Mouse (Mus musculus) CD4-positive, CD25-positive, alpha-beta regulatory T cell, adult 4 months (primary cell): ENCODE data around the gene Golph3l. TPM values are rescaled to one million over a fixed set of nuclear protein-coding genes. Genes with fewer than 3 reads are reported as not detected.
"Not testable (repeated sequence)": the region's sequence is repeated elsewhere in the genome, so short reads cannot be mapped to it uniquely, and the experiment has no call there.

Source experiments
- ATAC-seq: one replicate; pipeline ENCODE4 v1.8.0; 2017
- polyA plus RNA-seq, 2 experiments: library from polyadenylated mRNA; unstranded; fragments of 100-300 nt; shearing (Covaris generic); gene quantifications; one replicate each; pipeline ENCODE4 v1.2.1; 2017

Gene Golph3l
- 10 to 100 TPM; 24.6 to 29.6 TPM for polyA plus RNA-seq

GRCm38 (mm10) chr3:95588604-95589086 lies at the start of gene Golph3l:
Golph3l (plus strand) TSS chr3:95588934.
- peak; percentile 100 for ATAC-seq

GRCm38 (mm10) chr3:95538936-95539335 lies 49.8 kb upstream of the Golph3l start:
- ATAC-seq: no peak

- ATAC-seq: no peak
Observed at GRCm38 (mm10) chr3:95539837-95540236, 48.9 kb upstream of the Golph3l start.

GRCm38 (mm10) chr3:95541186-95541585 lies 47.5 kb upstream of the Golph3l start:
- ATAC-seq: peak; percentile 74

- peak; percentile 19 for ATAC-seq
Observed at GRCm38 (mm10) chr3:95542171-95542570, 46.6 kb upstream of the Golph3l start.

GRCm38 (mm10) chr3:95542981-95543380 lies 45.8 kb upstream of the Golph3l start:
- no peak for ATAC-seq

- ATAC-seq: no peak
Observed at GRCm38 (mm10) chr3:95550176-95550575, 38.6 kb upstream of the Golph3l start.

GRCm38 (mm10) chr3:95553986-95554385 lies 34.7 kb upstream of the Golph3l start:
- ATAC-seq: no peak

- no peak for ATAC-seq
Observed at GRCm38 (mm10) chr3:95559437-95559836, 29.3 kb upstream of the Golph3l start, which contains the start of gene Hormad1. Hormad1 (plus strand) TSS chr3:95559677.

- no peak for ATAC-seq
Observed at GRCm38 (mm10) chr3:95560738-95561137, 28.0 kb upstream of the Golph3l start.

- no peak for ATAC-seq
Observed at GRCm38 (mm10) chr3:95561826-95562225, 26.9 kb upstream of the Golph3l start.

GRCm38 (mm10) chr3:95569585-95569984 lies 19.1 kb upstream of the Golph3l start:
- no peak for ATAC-seq

- no peak for ATAC-seq
Observed at GRCm38 (mm10) chr3:95587754-95588603, 755 bp upstream of the Golph3l start.

- ATAC-seq: no peak
Observed at GRCm38 (mm10) chr3:95598734-95599133, 10.0 kb downstream of the Golph3l start.

GRCm38 (mm10) chr3:95601287-95601686 lies 12.6 kb downstream of the Golph3l start:
- ATAC-seq: no peak

- no peak for ATAC-seq
Observed at GRCm38 (mm10) chr3:95606096-95606495, 17.4 kb downstream of the Golph3l start.

- ATAC-seq: no peak
Observed at GRCm38 (mm10) chr3:95609195-95609594, 20.5 kb downstream of the Golph3l start.

GRCm38 (mm10) chr3:95613996-95614395 lies 25.3 kb downstream of the Golph3l start:
- no peak for ATAC-seq

- ATAC-seq: no peak
Observed at GRCm38 (mm10) chr3:95618511-95618910, 29.8 kb downstream of the Golph3l start.

GRCm38 (mm10) chr3:95621241-95621640 lies 32.5 kb downstream of the Golph3l start:
- no peak for ATAC-seq

GRCm38 (mm10) chr3:95622421-95622820 lies 33.7 kb downstream of the Golph3l start:
- not testable (repeated sequence) for ATAC-seq

GRCm38 (mm10) chr3:95623551-95623950 lies 34.8 kb downstream of the Golph3l start:
- ATAC-seq: no peak

GRCm38 (mm10) chr3:95623991-95624515 lies 35.3 kb downstream of the Golph3l start:
- not testable (repeated sequence) for ATAC-seq
